Mouse (Mus musculus): ENCODE data around the gene Cnot4. TPM values are rescaled to one million over a fixed set of nuclear protein-coding genes. Genes with fewer than 3 reads are reported as not detected.

Cnot4 gene
- total RNA-seq, 2 experiments from 2014 or later = 46.6 to 53.7 TPM

GRCm38 (mm10) chr6:35043127-35043526, 90.4 kb downstream of the Cnot4 start:
- no peak for DNase-seq (ENCODE audit: low spot score in 2 of 2)

- no peak for DNase-seq (ENCODE audit: low spot score in 2 of 2)
These were observed 100.2 kb downstream of the Cnot4 start for GRCm38 (mm10) chr6:35033341-35033740.

- no peak for DNase-seq (ENCODE audit: low spot score in 2 of 2)
These were observed 100.8 kb downstream of the Cnot4 start for GRCm38 (mm10) chr6:35032704-35033103.

- no peak for DNase-seq (ENCODE audit: low spot score in 2 of 2)
These were observed 102.7 kb downstream of the Cnot4 start for GRCm38 (mm10) chr6:35030811-35031210.

GRCm38 (mm10) chr6:35030226-35030625, 103.3 kb downstream of the Cnot4 start:
- DNase-seq (ENCODE audit: low spot score in 2 of 2) = no peak

GRCm38 (mm10) chr6:35028023-35028422, 105.5 kb downstream of the Cnot4 start:
- no peak for DNase-seq (ENCODE audit: low spot score in 2 of 2)

GRCm38 (mm10) chr6:35027257-35027656, 106.3 kb downstream of the Cnot4 start:
- DNase-seq (ENCODE audit: low spot score in 2 of 2) = no peak

- no peak for DNase-seq (ENCODE audit: low spot score in 2 of 2)
These were observed 116.9 kb downstream of the Cnot4 start for GRCm38 (mm10) chr6:35016624-35017023.

GRCm38 (mm10) chr6:35011953-35012352, 121.6 kb downstream of the Cnot4 start:
- DNase-seq (ENCODE audit: low spot score in 2 of 2) = peak in 1 of 2 experiments; percentile 48

- no peak for DNase-seq (ENCODE audit: low spot score in 2 of 2)
These were observed 122.8 kb downstream of the Cnot4 start for GRCm38 (mm10) chr6:35010705-35011104.

- DNase-seq (ENCODE audit: low spot score in 2 of 2) = peak; percentile 83 to 90
These were observed 131.3 kb downstream of the Cnot4 start for GRCm38 (mm10) chr6:35002261-35002669.

GRCm38 (mm10) chr6:34999101-34999500, 134.4 kb downstream of the Cnot4 start:
- peak in 1 of 2 experiments; percentile 72 for DNase-seq (ENCODE audit: low spot score in 2 of 2)

GRCm38 (mm10) chr6:34996496-34996895, 137.0 kb downstream of the Cnot4 start:
- DNase-seq (ENCODE audit: low spot score in 2 of 2) = no peak

GRCm38 (mm10) chr6:34995265-34995681, 138.3 kb downstream of the Cnot4 start:
- peak; percentile 63 to 87 for DNase-seq (ENCODE audit: low spot score in 2 of 2)

- no peak for DNase-seq (ENCODE audit: low spot score in 2 of 2)
These were observed 138.8 kb downstream of the Cnot4 start for GRCm38 (mm10) chr6:34994692-34995091.

- DNase-seq (ENCODE audit: low spot score in 2 of 2) = no peak
These were observed 144.3 kb downstream of the Cnot4 start for GRCm38 (mm10) chr6:34989263-34989662.

GRCm38 (mm10) chr6:34988081-34988761, 145.3 kb downstream of the Cnot4 start, which contains the start of gene Slc23a4:
Gene Slc23a4 (minus strand): TSS chr6:34988404.
- no peak for DNase-seq (ENCODE audit: low spot score in 2 of 2)

GRCm38 (mm10) chr6:34987085-34987645, 146.4 kb downstream of the Cnot4 start:
- no peak for DNase-seq (ENCODE audit: low spot score in 2 of 2)

- no peak for DNase-seq (ENCODE audit: low spot score in 2 of 2)
These were observed 152.9 kb downstream of the Cnot4 start for GRCm38 (mm10) chr6:34980661-34981060.

GRCm38 (mm10) chr6:34979291-34979690, 154.2 kb downstream of the Cnot4 start:
- no peak for DNase-seq (ENCODE audit: low spot score in 2 of 2)

Data from layer of hippocampus, adult 18-20 months (tissue).